Mouse (Mus musculus): Measurements from ENCODE around the gene Aff1.

GRCm38 (mm10) chr5:103786096-103786495, 93.9 kb downstream of the Aff1 start:
- TF ChIP-seq CTCF (IDR thresholded peaks at IDR 0.05; ENCODE audit: low read depth) (no peak), EP300 (optimal IDR thresholded peaks at IDR 0.05) (no peak)

All from stomach, postnatal 0 days (tissue).